In genomic region chr5:149647367-149648115, GRCm38 (mm10) we compare ENCODE assay signal across 12 mouse cellular contexts. TPM values are rescaled to one million over a fixed set of nuclear protein-coding genes. Genes with fewer than 3 reads are reported as not detected.
DNase-seq lines count a peak whose midpoint lies in the region; ATAC-seq and TF ChIP-seq lines count a peak whose summit lies in the region.
"Had no signal": no experiment of that assay in that cellular context is flagged by ENCODE, and none has a peak within 500 bp of the region (broad histone marks: within the 10 kb centered on the region; RNA-seq: fewer than 3 reads in every experiment).

No protein-coding gene starts in this region.

- H3K27me3 ChIP-seq in hindbrain, embryonic 10.5 days (ENCODE audit: insufficient read depth, poor library complexity, severe bottlenecking), result no peaks in the 10 kb centered on the region
- H3K27me3 ChIP-seq in hindbrain, embryonic 11.5 days (ENCODE audit: control insufficient read depth, insufficient read depth, low read length), result no peaks in the 10 kb centered on the region
- H3K27me3 ChIP-seq in ES-Bruce4 (ENCODE audit: control insufficient read depth, insufficient read depth, low read length, poor library complexity, severe bottlenecking) (no peaks in the 10 kb centered on the region), Patski (no peaks in the 10 kb centered on the region)
- H3K27me3 ChIP-seq in liver, postnatal 0 days (ENCODE audit: insufficient read depth, low read length), result no peaks in the 10 kb centered on the region
- no peaks in the 10 kb centered on the region for H3K27me3 ChIP-seq in kidney, adult 2 months (replicated peaks; ENCODE audit: control insufficient read depth, insufficient read depth, low read length)
- no peaks in the 10 kb centered on the region for H3K27me3 ChIP-seq in lung, postnatal 0 days (replicated peaks; ENCODE audit: insufficient read depth, low read length)
- H3K27me3 ChIP-seq: limb, embryonic 15.5 days had no signal

- TF ChIP-seq POLR2A in ES-Bruce4 (IDR thresholded peaks at IDR 0.05; ENCODE audit: insufficient read depth, low read length), result no peak
- TF ChIP-seq POLR2A in kidney, adult 2 months (IDR thresholded peaks at IDR 0.05; ENCODE audit: low read depth, low read length), result no peak

- TF ChIP-seq EP300 in ES-Bruce4 (IDR thresholded peaks at IDR 0.05; ENCODE audit: insufficient read depth, low read depth, low read length), result no peak
- no peak for TF ChIP-seq EP300 in liver, postnatal 0 days (IDR thresholded peaks at IDR 0.05; ENCODE audit: low read depth)
- TF ChIP-seq EP300 in lung, postnatal 0 days (IDR thresholded peaks at IDR 0.05), result no peak

- peak overlapping the region; percentile 8; the same call in 1 of the 2 replicates for H3K27ac ChIP-seq in hindbrain, embryonic 10.5 days
- H3K27ac ChIP-seq in hindbrain, embryonic 11.5 days (ENCODE audit: low read depth, low read length), result no peak overlapping the region
- H3K27ac ChIP-seq in ES-Bruce4 (ENCODE audit: insufficient read depth, low read length), result 0 out of 2 replicates have a peak overlapping the region, but pooled peaks have one; percentile 37
- 0 out of 2 replicates have a peak overlapping the region, but pooled peaks have one; percentile 18 for H3K27ac ChIP-seq in liver, postnatal 0 days (ENCODE audit: low read depth)
- H3K27ac ChIP-seq in kidney, adult 2 months (ENCODE audit: insufficient read depth, low read depth, low read length), result no peak overlapping the region
- H3K27ac ChIP-seq in lung, postnatal 0 days (ENCODE audit: low read length), result no peak overlapping the region
- H3K27ac ChIP-seq: limb, embryonic 15.5 days had no signal

- no peak for DNase-seq in hindbrain, embryonic 10.5 days (ENCODE audit: low spot score)
- DNase-seq in hindbrain, embryonic 11.5 days (ENCODE audit: low spot score), result no peak
- DNase-seq in Patski (ENCODE audit: low read depth, low spot score), result no peak
- no peak for DNase-seq in liver, postnatal 0 days
- DNase-seq in ovary, postnatal 10 days (ENCODE audit: low spot score), result no peak
- no peak for DNase-seq in kidney, adult 2 months
- no peak for DNase-seq in lung, postnatal 0 days (ENCODE audit: low spot score)
- DNase-seq: cerebellum, adult 2 months; gastrocnemius, postnatal 25 days; retina, postnatal 1 day had no signal

- no peaks in the 10 kb centered on the region for H3K9me3 ChIP-seq in hindbrain, embryonic 10.5 days
- no peaks in the 10 kb centered on the region for H3K9me3 ChIP-seq in hindbrain, embryonic 11.5 days (ENCODE audit: control insufficient read depth, low read length)
- H3K9me3 ChIP-seq in ES-Bruce4 (replicated peaks; ENCODE audit: control insufficient read depth, insufficient read depth, low read length, poor library complexity, severe bottlenecking), result peaks cover 4% of the 10 kb centered on the region
- H3K9me3 ChIP-seq in liver, postnatal 0 days (ENCODE audit: low read length), result no peaks in the 10 kb centered on the region
- H3K9me3 ChIP-seq in lung, postnatal 0 days (ENCODE audit: low read length), result no peaks in the 10 kb centered on the region
- H3K9me3 ChIP-seq: limb, embryonic 15.5 days had no signal

- H3K36me3 ChIP-seq in hindbrain, embryonic 10.5 days, result no peaks in the 10 kb centered on the region
- no peaks in the 10 kb centered on the region for H3K36me3 ChIP-seq in hindbrain, embryonic 11.5 days (ENCODE audit: control insufficient read depth, insufficient read depth, low read length)
- no peaks in the 10 kb centered on the region for H3K36me3 ChIP-seq in ES-Bruce4 (ENCODE audit: control insufficient read depth, insufficient read depth, low read length, poor library complexity, severe bottlenecking)
- no peaks in the 10 kb centered on the region for H3K36me3 ChIP-seq in liver, postnatal 0 days (replicated peaks; ENCODE audit: insufficient read depth, low read length)
- no peaks in the 10 kb centered on the region for H3K36me3 ChIP-seq in kidney, adult 2 months (ENCODE audit: control insufficient read depth, insufficient read depth, low read length)
- H3K36me3 ChIP-seq in lung, postnatal 0 days (ENCODE audit: insufficient read depth, low read length), result no peaks in the 10 kb centered on the region
- H3K36me3 ChIP-seq: limb, embryonic 15.5 days had no signal

- in situ Hi-C loops in Patski (cut with MboI; ENCODE audit: low pct_unique_long_range_greater_than_20kb), result no loop called here

- WGBS in hindbrain, embryonic 10.5 days, result 68% methylated on average over 8 of the region's 8 CpGs
- WGBS in hindbrain, embryonic 11.5 days, result 66% methylated on average over 8 of the region's 8 CpGs
- 61% methylated on average over 8 of the region's 8 CpGs for WGBS in liver, postnatal 0 days (ENCODE audit: insufficient replicate concordance)
- WGBS in kidney, adult 2 months, result 59% methylated on average over 8 of the region's 8 CpGs
- 50% methylated on average over 8 of the region's 8 CpGs for WGBS in lung, postnatal 0 days

- no peak overlapping the region for H3K4me2 ChIP-seq in hindbrain, embryonic 11.5 days (replicated peaks; ENCODE audit: low read depth, low read length)
- no peak overlapping the region for H3K4me2 ChIP-seq in liver, postnatal 0 days (ENCODE audit: low read depth, low read length)
- no peak overlapping the region for H3K4me2 ChIP-seq in lung, postnatal 0 days (replicated peaks; ENCODE audit: low read depth, low read length)
- H3K4me2 ChIP-seq: limb, embryonic 15.5 days had no signal

- no peak for ATAC-seq in hindbrain, embryonic 11.5 days (ENCODE audit: low FRiP score)
- ATAC-seq in Patski, result no peak
- no peak for ATAC-seq in liver, postnatal 0 days
- no peak for ATAC-seq in lung, postnatal 0 days

- TF ChIP-seq CTCF in ES-Bruce4 (IDR thresholded peaks at IDR 0.05; ENCODE audit: low read depth, low read length), result no peak
- peak; percentile 23 for TF ChIP-seq CTCF in Patski (IDR thresholded peaks at IDR 0.05)
- peak; percentile 30; the same call in 1 of the 2 replicates for TF ChIP-seq CTCF in liver, postnatal 0 days (IDR thresholded peaks at IDR 0.05; ENCODE audit: low read depth)
- no peak for TF ChIP-seq CTCF in kidney, adult 2 months (conservative IDR thresholded peaks at IDR 0.05; ENCODE audit: insufficient read depth, insufficient read length, low read depth, low read length)
- no peak for TF ChIP-seq CTCF in lung, postnatal 0 days (IDR thresholded peaks at IDR 0.05)

- H3K9ac ChIP-seq in hindbrain, embryonic 11.5 days (ENCODE audit: low read depth, low read length), result no peak overlapping the region
- H3K9ac ChIP-seq in ES-Bruce4 (ENCODE audit: low read depth, poor library complexity, severe bottlenecking), result no peak overlapping the region
- no peak overlapping the region for H3K9ac ChIP-seq in liver, postnatal 0 days (replicated peaks)
- H3K9ac ChIP-seq in lung, postnatal 0 days (replicated peaks; ENCODE audit: low read depth), result no peak overlapping the region
- H3K9ac ChIP-seq: limb, embryonic 15.5 days had no signal

- no peak overlapping the region for H3K4me3 ChIP-seq in hindbrain, embryonic 10.5 days
- no peak overlapping the region for H3K4me3 ChIP-seq in hindbrain, embryonic 11.5 days (ENCODE audit: low read depth, low read length)
- H3K4me3 ChIP-seq in ES-Bruce4 (ENCODE audit: low read depth, low read length), result no peak overlapping the region
- no peak overlapping the region for H3K4me3 ChIP-seq in liver, postnatal 0 days (ENCODE audit: low read depth, low read length)
- H3K4me3 ChIP-seq in kidney, adult 2 months (ENCODE audit: insufficient read depth, low read depth, low read length), result no peak overlapping the region
- H3K4me3 ChIP-seq in lung, postnatal 0 days (ENCODE audit: low read depth, low read length), result no peak overlapping the region
- H3K4me3 ChIP-seq: limb, embryonic 15.5 days had no signal

- H3K4me1 ChIP-seq in hindbrain, embryonic 10.5 days (replicated peaks), result peaks cover 8% of the 10 kb centered on the region
- no peaks in the 10 kb centered on the region for H3K4me1 ChIP-seq in hindbrain, embryonic 11.5 days (replicated peaks; ENCODE audit: control insufficient read depth, insufficient read depth, low read length)
- peaks cover 5% of the 10 kb centered on the region for H3K4me1 ChIP-seq in ES-Bruce4 (ENCODE audit: control insufficient read depth, insufficient read depth, low read length)
- peaks cover 10% of the 10 kb centered on the region for H3K4me1 ChIP-seq in liver, postnatal 0 days (ENCODE audit: insufficient read depth)
- peaks cover 2% of the 10 kb centered on the region; the same call in 1 of the 2 replicates for H3K4me1 ChIP-seq in kidney, adult 2 months (ENCODE audit: control insufficient read depth, insufficient read depth, low read length)
- no peaks in the 10 kb centered on the region for H3K4me1 ChIP-seq in lung, postnatal 0 days (ENCODE audit: insufficient read depth, low read depth, low read length)
- H3K4me1 ChIP-seq: limb, embryonic 15.5 days had no signal

- POLR2A ChIA-PET in Patski (lab: Charles Lee), result no interaction called here

- CTCF ChIA-PET in Patski (lab: Charles Lee), result no interaction called here

RNA-seq across cellular contexts. Expression of gene Hsph1, which starts 11.4 kb away (rescaled TPM):
- 95.4 and 120 TPM in 2 replicates for polyA plus RNA-seq in hindbrain, embryonic 10.5 days (2016; fragmentation: Nextera tagmentation; extraction: Ambion mirVana)
- 118 and 126 TPM in 2 replicates for polyA plus RNA-seq in hindbrain, embryonic 11.5 days (2014; fragmentation: Nextera tagmentation; extraction: Ambion mirVana)
- polyA plus RNA-seq in ES-Bruce4 (2011; ENCODE audit: insufficient read depth, insufficient read length, low read depth, missing spikeins), result 154 and 163 TPM in 2 replicates
- polyA plus RNA-seq in Patski (2021), result 200 TPM
- polyA plus RNA-seq in liver, postnatal 0 days (2015; fragmentation: Nextera tagmentation; extraction: Ambion mirVana), result 5.1 and 6.4 TPM in 2 replicates
- polyA plus RNA-seq in kidney, adult 2 months (2012; rRNA removed), result 21.7 and 24.0 TPM in 2 replicates
- polyA plus RNA-seq in lung, postnatal 0 days (2015; fragmentation: Nextera tagmentation; extraction: Ambion mirVana), result 7.3 and 14.7 TPM in 2 replicates

RNA-seq across cellular contexts. Expression of gene B3glct, which starts 30.5 kb away (rescaled TPM):
- polyA plus RNA-seq in hindbrain, embryonic 10.5 days (2016; fragmentation: Nextera tagmentation; extraction: Ambion mirVana), result 11.9 and 14.9 TPM in 2 replicates
- polyA plus RNA-seq in hindbrain, embryonic 11.5 days (2014; fragmentation: Nextera tagmentation; extraction: Ambion mirVana), result 15.3 and 15.8 TPM in 2 replicates
- polyA plus RNA-seq in ES-Bruce4 (2011; ENCODE audit: insufficient read depth, insufficient read length, low read depth, missing spikeins) (14.2 and 18.5 TPM in 2 replicates), Patski (2021) (16.7 TPM)
- polyA plus RNA-seq in liver, postnatal 0 days (2015; fragmentation: Nextera tagmentation; extraction: Ambion mirVana), result 2.5 TPM in 2 replicates
- polyA plus RNA-seq in kidney, adult 2 months (2012; rRNA removed), result 6.4 TPM in 2 replicates
- polyA plus RNA-seq in lung, postnatal 0 days (2015; fragmentation: Nextera tagmentation; extraction: Ambion mirVana), result 5.0 and 5.1 TPM in 2 replicates

Comparison
In these comparisons a context has a peak if more than half of its experiments do, and no peak if none do; other contexts are left out.
1. H3K27ac ChIP-seq: peak in hindbrain, embryonic 10.5 days (single experiment), ES-Bruce4 (single experiment) and liver, postnatal 0 days (single experiment); none in hindbrain, embryonic 11.5 days (single experiment), kidney, adult 2 months (single experiment) and lung, postnatal 0 days (single experiment).
2. CTCF ChIP-seq: peak in Patski (single experiment) and liver, postnatal 0 days (single experiment); none in ES-Bruce4 (single experiment), kidney, adult 2 months (single experiment) and lung, postnatal 0 days (single experiment).